Mouse (Mus musculus) gastrocnemius, postnatal 14 days (tissue): ENCODE measurements around the gene Rps28. TPM values are rescaled to one million over a fixed set of nuclear protein-coding genes. Genes with fewer than 3 reads are reported as not detected.
"Not testable (repeated sequence)": the region's sequence is repeated elsewhere in the genome, so short reads cannot be mapped to it uniquely, and the experiment has no call there.

Experiments
- DNase-seq: peaks from one replicate; pipeline ENCODE4 v3.0.0; 2021; ENCODE audit warnings: mixed read lengths
- intact Hi-C: fragments of 180-260 bp; cut with DNase I; formaldehyde crosslinking; loops from one replicate; pipeline ENCODE4 v1.15.1; 2025; ENCODE audit warnings: low total_unique reads
- long read RNA-seq, 2 experiments: library from polyadenylated mRNA; stranded (forward); transcript quantifications; one replicate each; pipeline ENCODE4 v2.0.0; 2021
- total RNA-seq, 2 experiments: library from RNA; stranded (reverse); gene quantifications; 2 replicates each; pipeline ENCODE4 v1.2.3; 2021

Rps28 gene
- 100 to 1,000 TPM; 867 to 957 TPM for total RNA-seq
- long read RNA-seq, experiment 1, transcript Rps28-201 (4 exons, 392 nt), result minor isoform, 53 of 219 reads
- long read RNA-seq, experiment 1, transcript Rps28-205 (4 exons, 382 nt), result major isoform, 163 of 219 reads
- long read RNA-seq, experiment 1, partial matches to known transcripts, result 1 of 219 reads
- long read RNA-seq, experiment 1, other reads (novel, unspliced or antisense), result 1 of 219 reads
- long read RNA-seq, experiment 2, transcript Rps28-205 (4 exons, 382 nt), result major isoform, 215 of 304 reads
- long read RNA-seq, experiment 2, transcript Rps28-201 (4 exons, 392 nt), result minor isoform, 84 of 304 reads
- long read RNA-seq, experiment 2, partial matches to known transcripts, result 2 of 304 reads
- long read RNA-seq, experiment 2, other reads (novel, unspliced or antisense), result 1 of 304 reads

GRCm38 (mm10) chr17:33824084-33824996, at the start of gene Rps28, which contains the start of gene Ndufa7:
TSS of gene Rps28 (minus strand) at chr17:33824562.
TSS of gene Ndufa7 (plus strand) at chr17:33824572.
- intact Hi-C loops, result no loop called here
- DNase-seq, result peak; percentile 96

- DNase-seq, intact Hi-C loops: not testable (repeated sequence)
Observed at GRCm38 (mm10) chr17:33873537-33873936, 49.2 kb upstream of the Rps28 start, which contains the start of gene Gm7029. TSS of gene Gm7029 (plus strand) at chr17:33873837.

GRCm38 (mm10) chr17:33865330-33866030, 41.1 kb upstream of the Rps28 start:
- intact Hi-C loops, result no loop called here
- peak; percentile 26 for DNase-seq

GRCm38 (mm10) chr17:33857816-33858215, 33.5 kb upstream of the Rps28 start:
- DNase-seq, result no peak
- intact Hi-C loops, result no loop called here

- intact Hi-C loops, result no loop called here
- DNase-seq, result no peak
Observed at GRCm38 (mm10) chr17:33851331-33851730, 27.0 kb upstream of the Rps28 start.

- intact Hi-C loops, result no loop called here
- DNase-seq, result no peak
Observed at GRCm38 (mm10) chr17:33848139-33848538, 23.8 kb upstream of the Rps28 start.

GRCm38 (mm10) chr17:33844196-33844595, 19.8 kb upstream of the Rps28 start:
- intact Hi-C loops, result no loop called here
- DNase-seq, result no peak

GRCm38 (mm10) chr17:33842966-33843795, 18.8 kb upstream of the Rps28 start, which contains the start of gene Cd320:
TSS of gene Cd320 (plus strand) at chr17:33843091.
- intact Hi-C loops, result no loop called here
- DNase-seq, result peak; percentile 93

GRCm38 (mm10) chr17:33829561-33829960, 5.2 kb upstream of the Rps28 start:
- DNase-seq, result no peak
- intact Hi-C loops, result no loop called here

- intact Hi-C loops, result no loop called here
- no peak for DNase-seq
Observed at GRCm38 (mm10) chr17:33828892-33829291, 4.5 kb upstream of the Rps28 start.

GRCm38 (mm10) chr17:33826850-33827249, 2.5 kb upstream of the Rps28 start:
- intact Hi-C loops, result no loop called here
- peak; percentile 67 for DNase-seq

GRCm38 (mm10) chr17:33825462-33825861, 1.1 kb upstream of the Rps28 start:
- intact Hi-C loops, result no loop called here
- no peak for DNase-seq

GRCm38 (mm10) chr17:33824997-33825330, 602 bp upstream of the Rps28 start:
- DNase-seq, intact Hi-C loops: not testable (repeated sequence)

- DNase-seq, intact Hi-C loops: not testable (repeated sequence)
Observed at GRCm38 (mm10) chr17:33823171-33823570, 1.2 kb downstream of the Rps28 start.

GRCm38 (mm10) chr17:33822436-33822959, 1.9 kb downstream of the Rps28 start:
- DNase-seq, result no peak

GRCm38 (mm10) chr17:33817969-33818643, 6.3 kb downstream of the Rps28 start:
- DNase-seq, result no peak
- intact Hi-C loops, result no loop called here

More at GRCm38 (mm10) chr17:33822436-33822959, 1.9 kb downstream of the Rps28 start:
- intact Hi-C loops, result no loop called here

GRCm38 (mm10) chr17:33817184-33817968, 7.0 kb downstream of the Rps28 start:
- DNase-seq, result peak; percentile 91
- intact Hi-C loops, result no loop called here
